Mouse (Mus musculus) heart, postnatal 10 days (tissue): ENCODE results near the gene Fam118a. TPM values are rescaled to one million over a fixed set of nuclear protein-coding genes. Genes with fewer than 3 reads are reported as not detected.
"Not testable (repeated sequence)": the region's sequence is repeated elsewhere in the genome, so short reads cannot be mapped to it uniquely, and the experiment has no call there.

Experiments
- DNase-seq, 2 experiments: peaks; one replicate each; pipeline ENCODE4 v3.0.0; 2021
- intact Hi-C: fragments of 180-260 bp; cut with DNase I; formaldehyde crosslinking; loops from one replicate; pipeline ENCODE4 v1.15.1; 2025
- total RNA-seq, 2 experiments: library from RNA; stranded (reverse); gene quantifications; 2 replicates each; pipeline ENCODE4 v1.2.3; 2021

Gene Fam118a
- total RNA-seq, 2 experiments from 2014 or later, result 10.1 to 10.8 TPM

- intact Hi-C loops, result no loop called here
Observed at GRCm38 (mm10) chr15:85009666-85010065, 19.1 kb upstream of the Fam118a start.

GRCm38 (mm10) chr15:85011895-85012661 lies 16.7 kb upstream of the Fam118a start:
- intact Hi-C loops, result no loop called here
- no peak for DNase-seq

More at GRCm38 (mm10) chr15:85009666-85010065, 19.1 kb upstream of the Fam118a start:
- DNase-seq, result no peak

- peak; percentile 42 to 47 for DNase-seq
- intact Hi-C loops, result no loop called here
Observed at GRCm38 (mm10) chr15:85012662-85013054, 16.1 kb upstream of the Fam118a start.

GRCm38 (mm10) chr15:85015771-85016170 lies 13.0 kb upstream of the Fam118a start:
- no peak for DNase-seq
- intact Hi-C loops, result no loop called here

GRCm38 (mm10) chr15:85016951-85017664 lies 11.6 kb upstream of the Fam118a start, which contains the start of gene Upk3a:
Upk3a (plus strand) TSS chr15:85017141.
- intact Hi-C loops, result no loop called here
- no peak for DNase-seq

- DNase-seq, result peak; percentile 29 to 30
- intact Hi-C loops, result no loop called here
Observed at GRCm38 (mm10) chr15:85022211-85022610, 6.5 kb upstream of the Fam118a start.

- no peak for DNase-seq
- intact Hi-C loops, result no loop called here
Observed at GRCm38 (mm10) chr15:85026197-85026596, 2.6 kb upstream of the Fam118a start.

- intact Hi-C loops, result no loop called here
- DNase-seq, result no peak
Observed at GRCm38 (mm10) chr15:85027740-85028139, 1.0 kb upstream of the Fam118a start.

GRCm38 (mm10) chr15:85030643-85031042 lies 1.9 kb downstream of the Fam118a start:
- intact Hi-C loops, DNase-seq: not testable (repeated sequence)

- intact Hi-C loops, result no loop called here
- peak; percentile 26 to 36 for DNase-seq
Observed at GRCm38 (mm10) chr15:85031866-85032265, 3.1 kb downstream of the Fam118a start.

GRCm38 (mm10) chr15:85033916-85034315 lies 5.2 kb downstream of the Fam118a start:
- DNase-seq, intact Hi-C loops: not testable (repeated sequence)

GRCm38 (mm10) chr15:85036566-85037342 lies 8.0 kb downstream of the Fam118a start:
- intact Hi-C loops, result no loop called here
- DNase-seq, result peak; percentile 98 to 99

- no peak for DNase-seq
- intact Hi-C loops, result no loop called here
Observed at GRCm38 (mm10) chr15:85037343-85037690, 8.6 kb downstream of the Fam118a start.

- DNase-seq, result peak in 1 of 2 experiments; percentile 18
- intact Hi-C loops, result loop anchor here (1.0 kb wide), 1 partner anchor 40 kb away; no protein-coding TSS in a partner anchor
Observed at GRCm38 (mm10) chr15:85041546-85042225, 12.9 kb downstream of the Fam118a start.

- intact Hi-C loops, result loop anchor here (1.0 kb wide), 1 partner anchor 41 kb away; no protein-coding TSS in a partner anchor
- DNase-seq, result peak; percentile 85
Observed at GRCm38 (mm10) chr15:85042361-85042954, 13.7 kb downstream of the Fam118a start.

GRCm38 (mm10) chr15:85043116-85043515 lies 14.4 kb downstream of the Fam118a start:
- DNase-seq, result peak; percentile 20 to 30
- intact Hi-C loops, result no loop called here

- intact Hi-C loops, result no loop called here
- DNase-seq, result no peak
Observed at GRCm38 (mm10) chr15:85043761-85044160, 15.0 kb downstream of the Fam118a start.

GRCm38 (mm10) chr15:85046230-85046950 lies 17.6 kb downstream of the Fam118a start:
- DNase-seq, result no peak
- intact Hi-C loops, result no loop called here

GRCm38 (mm10) chr15:85047865-85048264 lies 19.1 kb downstream of the Fam118a start:
- no peak for DNase-seq
- intact Hi-C loops, result no loop called here
